Mouse (Mus musculus) intestine, embryonic 16.5 days (tissue): Measurements from ENCODE around the gene Rfc1. TPM values are rescaled to one million over a fixed set of nuclear protein-coding genes. Genes with fewer than 3 reads are reported as not detected.

Experiments
- ATAC-seq: fragments of 200-750 bp; cut with Nextera tagmentation; 2 replicates; pipeline ENCODE4 v1.8.0; 2017; ENCODE audit warnings: moderate TSS enrichment, moderate library complexity
- H3K27ac ChIP-seq: fragments of 300-500 bp; sonication (generic); 2 replicates; pipeline ENCODE4 v1.5.1; 2014; ENCODE audit warnings: mild to moderate bottlenecking, low read length
- H3K27me3 ChIP-seq: fragments of 300-500 bp; sonication (generic); replicated peaks from 2 replicates; pipeline ENCODE4 v1.6.1; 2014; ENCODE audit warnings: low read length, control low read depth, mixed read lengths; ENCODE audit not compliant: control insufficient read depth, insufficient read depth
- H3K36me3 ChIP-seq: fragments of 300-500 bp; sonication (generic); 2 replicates; pipeline ENCODE4 v1.6.1; 2014; ENCODE audit warnings: low read length, control low read depth; ENCODE audit not compliant: control insufficient read depth, insufficient read depth
- H3K4me1 ChIP-seq: fragments of 300-500 bp; sonication (generic); 2 replicates; pipeline ENCODE4 v1.6.1; 2014; ENCODE audit warnings: low read length, control low read depth, mixed read lengths; ENCODE audit not compliant: control insufficient read depth, insufficient read depth
- H3K4me2 ChIP-seq: fragments of 300-500 bp; sonication (generic); 2 replicates; pipeline ENCODE4 v1.6.1; 2014; ENCODE audit warnings: low read depth, low read length, control low read depth
- H3K4me3 ChIP-seq: fragments of 300-500 bp; sonication (generic); 2 replicates; pipeline ENCODE4 v1.5.1; 2014; ENCODE audit warnings: mild to moderate bottlenecking, low read length
- H3K9ac ChIP-seq: fragments of 300-500 bp; sonication (generic); 2 replicates; pipeline ENCODE4 v1.6.1; 2014; ENCODE audit warnings: low read depth, low read length
- H3K9me3 ChIP-seq: fragments of 300-500 bp; sonication (generic); 2 replicates; pipeline ENCODE4 v1.6.1; 2016; ENCODE audit warnings: low read length, control low read depth; ENCODE audit not compliant: control insufficient read depth
- WGBS: fragments of 180-500 bp; shearing (Covaris S2); extraction: QIAGEN DNeasy Blood & Tissue Kit; methylation state at CpG from one replicate; pipeline ENCODE4 v1.1.7; 2014; 5-methylcytosine and 5-hydroxymethylcytosine counted together
- polyA plus RNA-seq: library from polyadenylated mRNA; unstranded; fragments of >200 nt; fragmentation: Nextera tagmentation; extraction: Ambion mirVana; gene quantifications from 2 replicates; pipeline ENCODE4 v1.2.1, GENCODE M21; 2015

The Rfc1 gene
- polyA plus RNA-seq, 1 experiment from 2014 or later: 63.4 TPM

DNA sequence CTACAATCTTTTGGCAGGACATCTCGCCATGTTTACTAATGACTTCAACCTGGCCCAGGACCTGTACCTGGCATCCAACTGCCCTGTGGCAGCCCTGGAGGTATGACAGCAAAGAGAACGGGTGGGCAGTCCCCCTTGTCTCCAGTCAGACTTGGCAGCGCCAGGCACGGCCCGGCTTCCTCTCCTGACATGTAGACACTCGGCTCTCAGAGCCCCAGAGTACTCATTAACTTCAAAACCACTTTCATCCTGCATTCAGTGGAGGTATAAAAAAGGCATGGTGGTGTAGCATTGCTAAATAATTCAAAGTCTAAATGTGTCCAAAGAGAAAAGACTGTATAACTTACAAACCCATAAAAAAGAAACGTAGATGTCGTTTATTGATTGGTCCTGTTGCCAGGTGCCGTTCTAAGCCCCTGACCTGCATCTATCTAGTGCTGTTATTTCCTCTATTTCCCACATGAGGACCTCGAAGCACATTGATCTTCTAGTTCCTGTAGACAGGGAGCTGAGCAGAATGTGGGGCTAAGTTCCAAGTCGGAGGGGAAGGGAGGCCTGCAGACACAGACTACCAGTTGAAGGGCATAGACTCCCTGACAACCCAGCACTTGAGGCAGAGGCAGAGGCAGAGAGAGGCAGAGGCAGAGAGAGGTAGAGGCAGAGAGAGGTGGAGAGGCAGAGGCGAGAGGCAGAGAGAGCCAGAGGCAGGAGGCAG is 104.0 kb downstream of the Rfc1 start:
- no peaks in the 10 kb centered on the region for H3K36me3 ChIP-seq
- H3K9ac ChIP-seq: no peak overlapping the region
- no peaks in the 10 kb centered on the region for H3K9me3 ChIP-seq
- H3K27me3 ChIP-seq: no peaks in the 10 kb centered on the region
- H3K27ac ChIP-seq: no peak overlapping the region
- H3K4me2 ChIP-seq: no peak overlapping the region
- no peak overlapping the region for H3K4me3 ChIP-seq
- H3K4me1 ChIP-seq: no peaks in the 10 kb centered on the region
- WGBS: 63% methylated on average over 12 of the region's 12 CpGs
- ATAC-seq: no peak

- no peaks in the 10 kb centered on the region for H3K9me3 ChIP-seq
- WGBS: 77% methylated on average over 5 of the region's 5 CpGs
- H3K9ac ChIP-seq: no peak overlapping the region
- H3K27ac ChIP-seq: no peak overlapping the region
- H3K4me3 ChIP-seq: no peak overlapping the region
- no peak overlapping the region for H3K4me2 ChIP-seq
- ATAC-seq: no peak
- H3K4me1 ChIP-seq: no peaks in the 10 kb centered on the region
- no peaks in the 10 kb centered on the region for H3K36me3 ChIP-seq
- no peaks in the 10 kb centered on the region for H3K27me3 ChIP-seq
These were observed 111.4 kb downstream of the Rfc1 start for GRCm38 (mm10) chr5:65224056-65224455.

DNA sequence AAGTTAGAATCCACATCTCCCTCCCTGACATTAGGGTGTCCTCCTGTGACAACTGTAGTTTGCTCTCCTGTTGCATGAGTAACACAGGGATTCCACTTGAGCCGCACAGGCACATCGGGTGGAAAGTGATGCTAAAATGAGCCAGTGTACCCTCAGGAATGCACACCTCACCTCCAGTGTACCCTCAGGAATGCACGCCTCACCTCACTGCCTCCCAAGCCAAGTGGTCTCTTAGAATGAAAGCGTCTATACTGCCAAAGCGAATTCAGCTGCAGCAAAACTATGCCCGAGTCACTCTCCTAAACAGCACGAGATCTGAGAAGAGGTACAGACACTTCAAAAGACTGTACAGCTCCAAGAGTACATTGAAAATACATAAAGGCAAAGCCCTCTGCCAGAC is 114.4 kb downstream of the Rfc1 start:
- 84% methylated on average over 7 of the region's 7 CpGs for WGBS
- Histone ChIP-seq H3K27me3 (no peaks in the 10 kb centered on the region), H3K4me1 (no peaks in the 10 kb centered on the region), H3K4me2 (no peak overlapping the region), H3K36me3 (no peaks in the 10 kb centered on the region), H3K9ac (no peak overlapping the region), H3K27ac (no peak overlapping the region), H3K9me3 (no peaks in the 10 kb centered on the region), H3K4me3 (no peak overlapping the region)
- ATAC-seq: no peak

DNA sequence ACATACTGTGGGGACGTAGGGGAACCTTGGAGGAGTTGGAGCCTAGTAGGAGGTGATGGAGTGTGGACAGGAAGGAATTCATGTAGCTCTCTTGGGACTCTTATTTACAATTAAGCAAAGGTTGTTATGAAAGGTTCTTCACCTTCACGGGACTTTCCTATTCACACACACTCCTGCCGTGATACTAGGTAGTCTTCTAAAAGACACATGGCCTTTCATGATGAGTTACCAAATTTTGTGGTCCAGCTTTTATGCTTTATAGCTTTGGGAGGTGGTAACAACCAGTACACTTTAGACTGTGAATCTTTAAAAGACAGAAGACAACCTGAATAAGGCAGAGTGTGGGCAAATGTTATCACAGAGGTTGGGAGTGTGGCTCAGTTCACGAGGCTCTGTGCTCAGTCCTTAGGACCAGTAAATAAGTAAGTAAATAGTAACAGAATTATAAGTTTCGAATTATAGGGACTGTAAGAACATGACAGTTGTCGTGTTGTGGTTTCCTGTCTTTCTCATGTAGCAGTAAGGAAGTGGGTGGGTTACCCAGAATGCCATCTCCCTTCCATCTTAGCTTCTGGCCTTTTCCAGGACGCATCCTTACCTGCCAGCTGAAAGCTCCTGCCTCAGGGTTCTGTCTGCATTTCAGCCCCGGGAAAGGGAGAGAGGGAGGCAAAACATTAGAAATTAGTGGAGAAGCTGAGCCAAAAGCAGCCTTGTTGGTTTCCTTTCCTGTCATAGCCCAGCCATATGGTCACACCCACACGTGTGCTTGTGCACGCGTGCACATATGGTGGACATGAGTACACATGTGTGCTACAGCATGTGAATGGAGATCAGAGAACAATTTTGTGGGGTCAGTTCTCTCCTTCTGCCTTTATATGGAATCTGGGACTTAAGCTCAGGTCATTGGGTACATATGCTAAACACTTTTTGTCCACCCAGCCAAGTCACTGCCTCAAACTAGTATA is 117.9 kb downstream of the Rfc1 start:
- Histone ChIP-seq H3K4me1 (no peaks in the 10 kb centered on the region), H3K4me3 (no peak overlapping the region), H3K9me3 (no peaks in the 10 kb centered on the region), H3K27ac (no peak overlapping the region), H3K36me3 (no peaks in the 10 kb centered on the region), H3K9ac (no peak overlapping the region), H3K27me3 (no peaks in the 10 kb centered on the region), H3K4me2 (no peak overlapping the region)
- WGBS: 84% methylated on average over 11 of the region's 11 CpGs
- no peak for ATAC-seq

- no peaks in the 10 kb centered on the region for H3K27me3 ChIP-seq
- no peak for ATAC-seq
- H3K9me3 ChIP-seq: no peaks in the 10 kb centered on the region
- WGBS: 23% methylated on average over 7 of the region's 7 CpGs
- no peaks in the 10 kb centered on the region for H3K36me3 ChIP-seq
- H3K4me3 ChIP-seq: no peak overlapping the region
- no peak overlapping the region for H3K4me2 ChIP-seq
- H3K27ac ChIP-seq: no peak overlapping the region
- H3K9ac ChIP-seq: no peak overlapping the region
- H3K4me1 ChIP-seq: no peaks in the 10 kb centered on the region
These were observed 122.1 kb downstream of the Rfc1 start for GRCm38 (mm10) chr5:65213321-65213720.

Other genes starting within 250 kb of the Rfc1 start
- gene Tmem156, start 243.5 kb downstream of the Rfc1 start, polyA plus RNA-seq: 1.5 and 2.1 TPM in 2 replicates
- gene Klhl5, start 228.1 kb downstream of the Rfc1 start, polyA plus RNA-seq: 4.0 and 8.3 TPM in 2 replicates
- 4.3 and 4.5 TPM in 2 replicates for gene Wdr19, start 136.0 kb downstream of the Rfc1 start, polyA plus RNA-seq
- 2.9 and 4.0 TPM in 2 replicates for gene Klb, start 12.6 kb upstream of the Rfc1 start, polyA plus RNA-seq
- 937 and 1,015 TPM in 2 replicates for gene Rpl9, start 55.8 kb upstream of the Rfc1 start, polyA plus RNA-seq
- 49.2 and 56.4 TPM in 2 replicates for gene Lias, start 55.8 kb upstream of the Rfc1 start, polyA plus RNA-seq
- gene Ugdh, start 100.3 kb upstream of the Rfc1 start, polyA plus RNA-seq: 266 and 271 TPM in 2 replicates
- gene Gm43552, start 157.2 kb upstream of the Rfc1 start, polyA plus RNA-seq: not detected in 2 replicates
- 153 and 159 TPM in 2 replicates for gene Smim14, start 201.5 kb upstream of the Rfc1 start, polyA plus RNA-seq
- gene Ube2k, start 201.6 kb upstream of the Rfc1 start, polyA plus RNA-seq: 125 and 129 TPM in 2 replicates